Mouse (Mus musculus): ENCODE measurements around the gene Tob2. TPM values are rescaled to one million over a fixed set of nuclear protein-coding genes. Genes with fewer than 3 reads are reported as not detected.

Tob2 gene
- polyA plus RNA-seq (2021) = 27.3 TPM

GRCm38 (mm10) chr15:81858517-81859329 is at the start of gene Tob2:
Gene Tob2, minus strand, starts transcription at chr15:81858796.
- CTCF ChIA-PET = interaction anchor here (1.3 to 1.7 kb wide), 3 partner anchors 19 to 27 kb away, joined by 3 to 9 read pairs (median 3); no protein-coding TSS in a partner anchor
- ATAC-seq (peak; percentile 5), DNase-seq (ENCODE audit: low read depth, low spot score) (no peak)
- TF ChIP-seq CTCF (IDR thresholded peaks at IDR 0.05) = no peak
- in situ Hi-C loops (cut with MboI; ENCODE audit: low pct_unique_long_range_greater_than_20kb) = no loop called here
- POLR2A ChIA-PET = interaction anchor here (0.9 to 3.2 kb wide), 6 partner anchors 14 to 103 kb away, joined by 3 to 9 read pairs (median 4); no protein-coding TSS in a partner anchor
- H3K27me3 ChIP-seq = no peaks in the 10 kb centered on the region

- ChIA-PET POLR2A (no interaction called here), CTCF (interaction anchor here (0.9 kb wide), 1 partner anchor 91 kb away, joined by 3 read pairs; no protein-coding TSS in a partner anchor)
- in situ Hi-C loops (cut with MboI; ENCODE audit: low pct_unique_long_range_greater_than_20kb) = no loop called here
- ATAC-seq (no peak), DNase-seq (ENCODE audit: low read depth, low spot score) (no peak)
- no peak for TF ChIP-seq CTCF (IDR thresholded peaks at IDR 0.05)
- H3K27me3 ChIP-seq = no peaks in the 10 kb centered on the region
Observed at GRCm38 (mm10) chr15:81907953-81908352, 49.4 kb upstream of the Tob2 start.

GRCm38 (mm10) chr15:81904939-81905338 is 46.3 kb upstream of the Tob2 start:
- peak; percentile 78 for TF ChIP-seq CTCF (IDR thresholded peaks at IDR 0.05)
- DNase-seq (ENCODE audit: low read depth, low spot score) (no peak), ATAC-seq (no peak)
- POLR2A ChIA-PET = no interaction called here
- no peaks in the 10 kb centered on the region for H3K27me3 ChIP-seq
- in situ Hi-C loops (cut with MboI; ENCODE audit: low pct_unique_long_range_greater_than_20kb) = no loop called here
- CTCF ChIA-PET = interaction anchor here (0.8 to 2.9 kb wide), 7 partner anchors 10 to 164 kb away, joined by 3 to 12 read pairs (median 7); no protein-coding TSS in a partner anchor

GRCm38 (mm10) chr15:81898751-81899150 is 40.2 kb upstream of the Tob2 start:
- H3K27me3 ChIP-seq = no peaks in the 10 kb centered on the region
- POLR2A ChIA-PET = no interaction called here
- CTCF ChIA-PET = interaction anchor here (1.1 to 2.4 kb wide), 2 partner anchors 12 to 13 kb away, joined by 3 to 6 read pairs; no protein-coding TSS in a partner anchor
- DNase-seq (ENCODE audit: low read depth, low spot score) (no peak), ATAC-seq (no peak)
- TF ChIP-seq CTCF (IDR thresholded peaks at IDR 0.05) = no peak
- in situ Hi-C loops (cut with MboI; ENCODE audit: low pct_unique_long_range_greater_than_20kb) = no loop called here

GRCm38 (mm10) chr15:81897607-81898285 is 39.1 kb upstream of the Tob2 start:
- TF ChIP-seq CTCF (IDR thresholded peaks at IDR 0.05) = no peak
- ChIA-PET POLR2A (no interaction called here), CTCF (interaction anchor here (1.0 kb wide), 1 partner anchor 14 kb away, joined by 3 read pairs; no protein-coding TSS in a partner anchor)
- DNase-seq (ENCODE audit: low read depth, low spot score) = no peak
- ATAC-seq = no peak
- in situ Hi-C loops (cut with MboI; ENCODE audit: low pct_unique_long_range_greater_than_20kb) = no loop called here
- H3K27me3 ChIP-seq = no peaks in the 10 kb centered on the region

- ChIA-PET CTCF (interaction anchor here (0.9 kb wide), 1 partner anchor 10 kb away, joined by 6 read pairs; no protein-coding TSS in a partner anchor), POLR2A (no interaction called here)
- DNase-seq (ENCODE audit: low read depth, low spot score) (no peak), ATAC-seq (no peak)
- H3K27me3 ChIP-seq = no peaks in the 10 kb centered on the region
- no peak for TF ChIP-seq CTCF (IDR thresholded peaks at IDR 0.05)
- in situ Hi-C loops (cut with MboI; ENCODE audit: low pct_unique_long_range_greater_than_20kb) = no loop called here
Observed at GRCm38 (mm10) chr15:81896407-81896806, 37.8 kb upstream of the Tob2 start.

- no peak for TF ChIP-seq CTCF (IDR thresholded peaks at IDR 0.05)
- in situ Hi-C loops (cut with MboI; ENCODE audit: low pct_unique_long_range_greater_than_20kb) = no loop called here
- ChIA-PET CTCF (interaction anchor here (1.3 to 1.8 kb wide), 2 partner anchors 8 to 11 kb away, joined by 4 to 7 read pairs; no protein-coding TSS in a partner anchor), POLR2A (no interaction called here)
- no peaks in the 10 kb centered on the region for H3K27me3 ChIP-seq
- DNase-seq (ENCODE audit: low read depth, low spot score) = no peak
- ATAC-seq = no peak
Observed at GRCm38 (mm10) chr15:81894002-81894401, 35.4 kb upstream of the Tob2 start.

GRCm38 (mm10) chr15:81891822-81892580 is 33.4 kb upstream of the Tob2 start:
- no peak for TF ChIP-seq CTCF (IDR thresholded peaks at IDR 0.05)
- ATAC-seq (no peak), DNase-seq (ENCODE audit: low read depth, low spot score) (no peak)
- in situ Hi-C loops (cut with MboI; ENCODE audit: low pct_unique_long_range_greater_than_20kb) = no loop called here
- no peaks in the 10 kb centered on the region for H3K27me3 ChIP-seq
- CTCF ChIA-PET = interaction anchor here (1.0 to 2.5 kb wide), 4 partner anchors 9 to 77 kb away, joined by 3 to 12 read pairs (median 3); no protein-coding TSS in a partner anchor
- POLR2A ChIA-PET = no interaction called here

- no peak for TF ChIP-seq CTCF (IDR thresholded peaks at IDR 0.05)
- DNase-seq (ENCODE audit: low read depth, low spot score) (no peak), ATAC-seq (no peak)
- in situ Hi-C loops (cut with MboI; ENCODE audit: low pct_unique_long_range_greater_than_20kb) = no loop called here
- POLR2A ChIA-PET = no interaction called here
- H3K27me3 ChIP-seq = no peaks in the 10 kb centered on the region
- CTCF ChIA-PET = interaction anchor here (1.0 to 2.5 kb wide), 4 partner anchors 10 to 76 kb away, joined by 3 to 12 read pairs (median 3); no protein-coding TSS in a partner anchor
Observed at GRCm38 (mm10) chr15:81891140-81891802, 32.7 kb upstream of the Tob2 start.
